Mouse (Mus musculus): ENCODE measurements around the gene Nfkbil1. TPM values are rescaled to one million over a fixed set of nuclear protein-coding genes. Genes with fewer than 3 reads are reported as not detected.

Gene Nfkbil1
- 5.2 and 7.0 TPM in 2 replicates for total RNA-seq (2017)

DNA sequence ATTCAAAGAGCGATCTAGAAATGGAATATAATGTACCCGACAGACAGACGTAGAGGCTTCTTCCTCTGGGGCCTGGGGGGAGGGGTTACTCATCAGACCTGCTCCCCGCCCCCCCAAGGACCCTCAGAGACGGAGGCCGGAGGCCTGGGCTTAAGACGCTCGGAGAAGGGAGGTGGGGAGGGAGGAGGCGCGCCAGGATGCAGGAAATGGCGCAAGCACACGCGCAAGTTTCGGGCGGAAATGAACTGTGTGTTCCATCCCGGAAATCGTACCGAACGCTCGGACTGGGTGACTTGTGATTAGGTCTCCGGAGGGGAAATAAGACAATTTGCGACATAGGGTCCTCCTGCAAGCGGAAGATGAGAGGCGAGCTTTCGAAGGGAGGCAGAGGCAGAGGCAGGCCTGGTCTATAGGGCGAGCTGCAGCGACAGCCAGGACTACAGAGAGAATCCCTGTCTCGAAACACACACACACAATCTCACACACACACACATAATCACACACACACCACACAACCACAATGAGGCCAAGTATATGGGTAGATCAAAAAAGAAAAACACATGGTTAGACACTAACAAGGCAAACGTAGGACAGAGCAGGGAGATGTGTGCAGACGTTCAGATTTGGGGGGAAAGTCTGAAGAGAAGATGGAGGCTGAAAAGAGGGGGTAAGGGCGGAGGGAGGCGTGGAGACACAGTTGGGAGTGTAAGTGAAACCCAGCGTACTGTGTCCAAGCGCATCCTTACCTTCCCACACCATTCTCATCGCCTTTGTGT lies at the start of gene Nfkbil1:
Gene Nfkbil1 (minus strand): TSS at position 179 of the 776 bp plus-strand sequence.
- ATAC-seq (replicated peaks; ENCODE audit: low read depth, poor library complexity, severe bottlenecking): peak; percentile 68

DNA sequence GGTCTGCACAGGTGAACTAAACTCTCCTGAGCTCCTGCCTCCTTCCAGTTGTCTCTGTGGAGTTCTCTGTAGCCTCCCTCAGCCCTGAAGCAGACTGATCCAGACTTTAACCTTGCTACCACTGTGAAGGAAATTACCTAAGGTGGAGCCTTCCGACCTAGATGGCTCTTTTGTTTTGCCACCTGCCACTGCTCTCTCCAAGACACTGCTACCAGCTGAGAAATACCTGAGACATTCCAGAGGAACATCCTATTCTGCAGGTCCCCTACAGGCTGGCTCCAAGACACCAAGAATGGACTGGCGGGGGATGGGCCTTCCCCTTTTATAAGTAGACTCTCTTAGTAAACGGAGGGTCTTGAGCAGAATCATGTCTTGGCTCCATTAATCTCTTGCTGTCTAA lies 44.7 kb upstream of the Nfkbil1 start:
- ATAC-seq (replicated peaks; ENCODE audit: low read depth, poor library complexity, severe bottlenecking): no peak

DNA sequence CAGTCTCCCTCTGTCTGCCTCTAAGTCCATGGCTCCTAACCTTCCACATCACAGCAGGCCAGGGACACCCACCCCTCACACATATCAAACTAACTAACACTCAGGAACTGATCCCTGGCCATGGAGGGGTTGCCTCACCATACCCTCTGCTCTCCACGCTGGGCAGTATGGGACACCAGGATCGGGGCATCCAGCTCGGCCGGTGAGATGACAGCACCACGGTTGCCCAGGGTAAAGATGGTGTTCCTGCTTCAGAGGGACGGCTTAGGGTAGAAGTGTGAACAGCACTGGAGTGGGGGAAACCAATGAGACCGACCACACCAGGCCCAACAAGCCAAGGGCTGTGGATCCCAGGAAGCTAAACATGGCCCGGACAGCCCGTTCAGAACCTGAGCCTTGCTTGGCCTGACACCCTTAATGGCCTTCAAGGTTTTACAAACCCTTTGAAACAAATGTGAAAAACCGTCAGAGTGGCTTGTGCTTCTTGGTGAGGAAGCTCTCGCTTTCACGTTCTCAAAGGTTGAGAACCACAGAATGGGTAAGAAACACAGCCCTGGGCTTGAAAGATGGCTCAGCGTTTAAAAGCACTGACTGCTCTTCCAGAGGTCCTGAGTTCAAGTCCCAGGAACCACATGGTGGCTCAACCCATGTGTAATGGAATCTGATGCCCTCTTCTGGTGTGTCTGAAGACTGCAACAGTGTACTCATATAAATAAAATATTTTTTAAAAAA lies 43.5 kb upstream of the Nfkbil1 start:
- ATAC-seq (replicated peaks; ENCODE audit: low read depth, poor library complexity, severe bottlenecking): no peak

DNA sequence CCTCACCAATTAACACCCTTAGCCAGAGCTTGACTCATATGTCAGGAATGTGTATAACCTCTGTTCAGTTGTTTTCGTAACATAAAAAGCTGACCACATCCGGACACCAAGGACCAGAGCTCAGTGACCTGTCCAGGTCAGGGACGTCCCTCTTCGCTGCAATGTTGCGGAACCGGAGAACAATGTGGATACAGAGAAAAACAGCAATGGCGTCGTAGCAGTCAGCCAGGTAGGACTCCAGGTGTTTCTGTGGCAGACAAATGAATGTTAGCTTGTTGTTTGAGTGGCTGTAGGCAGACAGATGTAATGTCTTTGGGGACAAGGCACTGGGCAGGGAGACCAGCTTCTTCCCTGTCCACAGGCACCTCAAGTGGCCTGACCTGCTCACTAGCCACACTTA lies 42.5 kb upstream of the Nfkbil1 start:
- no peak for ATAC-seq (replicated peaks; ENCODE audit: low read depth, poor library complexity, severe bottlenecking)

DNA sequence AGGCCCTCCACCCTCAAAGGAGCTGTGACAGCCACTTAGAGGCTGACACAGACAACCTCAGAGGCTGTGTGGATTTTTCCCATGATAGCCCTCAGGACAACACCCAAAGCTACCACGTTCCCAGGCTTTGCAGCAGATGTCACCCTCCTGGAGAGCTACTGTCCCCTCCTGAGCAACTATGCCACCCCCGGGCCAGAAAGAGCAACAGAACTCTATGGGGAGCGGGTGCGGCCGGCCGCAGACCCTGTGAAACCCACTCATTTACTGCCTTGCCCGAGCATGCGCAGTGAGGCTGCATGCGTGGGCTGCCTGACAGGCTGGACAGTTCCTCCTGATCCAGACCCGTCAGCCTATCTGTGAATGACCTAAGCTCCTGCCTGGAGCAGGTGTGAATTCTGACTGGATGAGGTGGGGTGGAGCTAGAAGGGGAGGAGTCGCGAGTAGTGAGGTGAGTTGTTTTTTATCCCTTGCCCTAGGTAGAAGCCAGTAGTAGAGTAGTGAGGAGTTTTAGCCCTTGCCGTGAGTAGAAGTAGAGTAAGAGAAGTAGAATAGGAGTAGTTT lies 40.8 kb upstream of the Nfkbil1 start:
- no peak for ATAC-seq (replicated peaks; ENCODE audit: low read depth, poor library complexity, severe bottlenecking)

DNA sequence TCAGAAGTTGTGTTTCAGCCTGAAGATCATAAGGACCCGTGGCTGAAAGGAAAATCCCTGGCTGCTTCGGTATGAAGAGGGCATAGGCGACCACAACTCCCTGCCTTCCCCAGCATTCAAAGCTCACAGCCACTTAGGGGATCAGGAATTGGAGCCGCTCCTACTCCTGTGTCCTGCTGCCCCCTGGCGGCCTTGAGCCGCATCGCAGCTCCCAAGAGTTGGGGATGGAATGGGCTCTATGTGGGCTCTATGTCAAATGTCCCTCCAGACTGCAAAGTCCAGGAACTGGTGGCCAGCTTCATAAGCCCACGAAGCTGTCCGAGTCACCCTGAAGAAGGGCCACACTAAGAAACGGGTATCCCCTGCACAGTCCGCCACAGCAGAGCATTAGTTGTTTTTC lies 39.2 kb upstream of the Nfkbil1 start:
- ATAC-seq (replicated peaks; ENCODE audit: low read depth, poor library complexity, severe bottlenecking): peak; percentile 87

DNA sequence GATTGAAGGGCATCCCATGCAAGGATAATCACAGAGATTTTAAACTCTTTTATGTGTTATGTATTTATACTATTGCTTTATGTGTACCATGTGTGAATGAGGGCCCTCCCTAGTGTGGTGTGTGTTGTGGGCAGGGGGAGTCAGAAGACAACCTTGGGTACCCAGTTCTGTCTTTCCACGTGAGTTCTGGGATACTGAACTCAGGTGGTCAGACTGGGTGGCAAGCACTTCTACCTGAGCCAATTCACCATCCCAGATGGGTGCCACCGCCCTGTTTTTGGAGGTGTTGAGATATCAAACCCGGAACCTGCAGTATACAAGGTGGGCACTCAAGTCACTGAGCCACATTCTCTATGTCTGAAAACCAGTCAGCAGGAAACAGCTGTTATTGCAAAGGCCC lies 36.7 kb upstream of the Nfkbil1 start:
- no peak for ATAC-seq (replicated peaks; ENCODE audit: low read depth, poor library complexity, severe bottlenecking)

DNA sequence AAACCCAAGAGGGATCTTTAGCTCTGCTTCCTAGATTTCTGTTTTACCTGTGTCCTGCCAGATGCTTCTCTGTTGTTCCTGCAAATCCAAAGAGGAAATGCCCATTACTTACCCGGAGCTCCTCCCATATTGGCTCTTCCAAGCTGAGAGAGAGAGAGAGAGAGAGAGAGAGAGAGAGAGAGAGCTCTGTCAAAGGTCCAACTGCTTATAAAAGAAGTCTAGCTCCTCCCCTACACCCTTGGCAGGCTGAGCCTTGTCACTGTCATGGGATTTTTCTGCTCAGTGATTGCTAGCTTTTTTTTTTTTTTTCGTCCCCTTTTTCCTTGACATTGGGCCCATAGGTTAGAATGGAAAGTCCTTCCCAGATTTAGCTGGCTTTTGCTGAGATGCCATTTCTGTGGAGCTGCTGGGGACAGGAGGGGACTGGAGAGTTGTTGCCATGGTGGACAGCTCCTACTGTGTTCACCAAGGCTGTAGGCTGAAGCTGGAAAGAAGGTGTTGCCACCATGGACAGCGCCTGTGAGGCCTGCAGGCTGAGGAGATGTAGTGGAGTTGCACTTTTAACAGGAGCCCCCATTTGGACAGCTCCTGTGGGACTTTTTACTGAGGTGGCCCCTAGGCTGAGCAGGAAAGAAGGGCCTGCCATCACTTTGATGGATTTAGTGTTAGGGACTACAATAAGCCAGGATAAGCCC lies 34.2 kb upstream of the Nfkbil1 start:
- ATAC-seq (replicated peaks; ENCODE audit: low read depth, poor library complexity, severe bottlenecking): peak; percentile 64

DNA sequence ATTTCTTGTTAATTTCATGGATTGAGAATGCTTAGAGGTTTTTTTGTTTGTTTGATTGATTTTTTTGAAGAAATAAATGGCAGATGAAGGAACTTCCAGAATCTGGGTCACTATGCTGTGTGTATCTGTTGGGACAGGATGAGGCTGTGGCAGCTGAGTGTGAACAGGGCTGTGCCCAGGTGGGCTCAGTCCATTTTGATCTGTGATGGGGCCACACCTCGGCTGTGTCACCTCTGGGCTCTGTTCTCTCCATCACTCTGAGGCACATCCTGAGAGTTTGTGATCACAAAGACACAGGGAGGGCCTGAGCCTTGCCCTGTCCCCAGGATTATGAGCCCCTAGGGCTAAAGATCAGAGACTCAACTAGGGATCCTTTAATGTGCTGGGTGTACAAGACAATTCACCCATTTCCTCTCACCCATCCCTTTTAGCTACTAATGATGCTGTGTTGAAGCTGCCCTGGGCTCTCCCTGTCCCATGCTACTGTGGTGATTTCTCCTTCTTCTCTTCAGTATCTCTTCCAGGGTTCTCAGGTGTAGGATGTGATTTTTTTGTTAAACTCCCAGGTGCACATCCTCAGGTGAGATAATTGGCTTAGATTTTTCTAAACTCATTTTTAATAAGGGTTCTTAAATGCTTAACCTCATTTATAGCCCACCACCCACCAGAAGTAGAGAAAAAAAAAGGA lies 32.0 kb upstream of the Nfkbil1 start:
- no peak for ATAC-seq (replicated peaks; ENCODE audit: low read depth, poor library complexity, severe bottlenecking)

DNA sequence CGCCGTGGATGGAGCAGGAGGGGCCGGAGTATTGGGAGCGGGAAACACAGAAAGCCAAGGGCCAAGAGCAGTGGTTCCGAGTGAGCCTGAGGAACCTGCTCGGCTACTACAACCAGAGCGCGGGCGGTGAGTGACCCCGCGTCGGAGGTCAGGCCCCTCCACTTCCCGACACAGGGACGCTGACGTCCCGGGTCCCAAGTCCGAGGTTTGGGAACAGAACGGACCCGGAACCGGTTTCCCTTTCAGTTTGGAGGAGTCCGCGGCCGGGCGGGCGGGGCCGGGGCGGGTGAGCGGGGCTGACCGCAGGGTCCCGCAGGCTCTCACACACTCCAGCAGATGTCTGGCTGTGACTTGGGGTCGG lies 27.9 kb upstream of the Nfkbil1 start:
- ATAC-seq (replicated peaks; ENCODE audit: low read depth, poor library complexity, severe bottlenecking): no peak

DNA sequence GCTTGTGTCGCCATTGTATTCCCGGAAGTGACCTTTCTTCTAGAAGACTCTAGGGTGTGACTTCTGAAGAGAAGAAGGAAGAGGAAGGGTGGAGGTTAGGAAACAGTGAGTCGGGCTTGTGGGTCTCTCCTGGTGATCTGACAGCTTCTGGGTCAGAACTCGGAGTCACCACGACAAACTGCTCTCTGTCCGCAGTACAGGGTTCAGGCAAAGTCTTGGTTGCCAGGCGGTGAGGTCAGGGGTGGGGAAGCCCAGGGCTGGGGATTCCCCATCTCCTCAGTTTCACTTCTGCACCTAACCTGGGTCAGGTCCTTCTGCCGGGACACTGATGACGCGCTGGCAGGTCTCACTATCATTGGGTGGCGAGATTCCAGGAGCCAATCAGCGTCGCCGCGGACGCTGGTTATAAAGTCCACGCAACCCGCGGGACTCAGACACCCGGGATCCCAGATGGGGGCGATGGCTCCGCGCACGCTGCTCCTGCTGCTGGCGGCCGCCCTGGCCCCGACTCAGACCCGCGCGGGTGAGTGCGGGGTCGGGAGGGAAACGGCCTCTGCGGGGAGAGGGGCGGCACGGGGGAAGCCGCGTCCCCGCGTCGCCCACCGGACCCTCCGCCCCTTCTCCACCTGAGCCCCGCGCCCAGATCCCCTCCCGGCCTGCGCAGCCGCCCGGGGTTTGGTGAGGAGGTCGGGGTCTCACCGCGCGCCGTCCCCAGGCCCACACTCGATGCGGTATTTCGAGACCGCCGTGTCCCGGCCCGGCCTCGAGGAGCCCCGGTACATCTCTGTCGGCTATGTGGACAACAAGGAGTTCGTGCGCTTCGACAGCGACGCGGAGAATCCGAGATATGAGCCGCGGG lies 27.3 kb upstream of the Nfkbil1 start, which contains the start of gene H2-D1:
Gene H2-D1 (plus strand): TSS at position 67 of the 859 bp plus-strand sequence.
- peak; percentile 79 for ATAC-seq (replicated peaks; ENCODE audit: low read depth, poor library complexity, severe bottlenecking)

DNA sequence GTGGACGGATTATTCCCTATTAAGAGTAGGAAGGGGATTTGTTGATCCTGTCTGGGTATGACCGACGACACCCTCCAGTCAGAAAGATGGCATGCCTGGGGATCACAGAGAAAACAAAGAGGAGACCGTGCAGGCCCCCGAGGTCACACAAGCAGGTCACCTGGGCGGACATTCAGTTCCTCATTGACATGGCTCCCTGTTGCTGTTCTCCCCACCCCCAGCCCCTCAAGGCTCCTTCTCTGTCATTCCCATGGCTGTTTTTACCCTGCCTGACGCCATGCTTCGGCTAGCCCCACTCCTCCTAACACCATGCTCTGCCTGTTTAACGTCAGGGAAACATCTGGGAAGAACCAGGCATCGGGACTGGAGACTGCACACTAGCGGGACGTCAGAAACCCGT lies 26.1 kb upstream of the Nfkbil1 start:
- no peak for ATAC-seq (replicated peaks; ENCODE audit: low read depth, poor library complexity, severe bottlenecking)

DNA sequence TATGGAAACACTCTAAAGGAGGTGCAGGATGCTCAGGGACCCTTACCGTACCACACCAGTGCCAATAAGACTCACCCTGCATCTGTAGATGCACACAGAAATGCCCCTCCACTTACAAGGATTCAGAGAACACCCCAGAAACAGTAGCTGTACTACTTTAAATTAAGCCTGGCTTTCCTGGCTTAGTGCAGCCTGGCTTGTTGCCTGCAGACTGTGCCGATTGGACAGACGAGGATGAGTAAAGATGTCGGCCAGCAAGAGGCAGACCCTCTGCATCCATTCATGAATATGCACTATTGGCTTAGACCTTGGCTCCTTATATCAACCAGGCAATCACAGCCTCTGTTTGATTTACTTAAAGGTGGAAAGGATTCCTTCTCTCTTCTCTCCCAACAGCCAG lies 24.0 kb upstream of the Nfkbil1 start:
- ATAC-seq (replicated peaks; ENCODE audit: low read depth, poor library complexity, severe bottlenecking): no peak

DNA sequence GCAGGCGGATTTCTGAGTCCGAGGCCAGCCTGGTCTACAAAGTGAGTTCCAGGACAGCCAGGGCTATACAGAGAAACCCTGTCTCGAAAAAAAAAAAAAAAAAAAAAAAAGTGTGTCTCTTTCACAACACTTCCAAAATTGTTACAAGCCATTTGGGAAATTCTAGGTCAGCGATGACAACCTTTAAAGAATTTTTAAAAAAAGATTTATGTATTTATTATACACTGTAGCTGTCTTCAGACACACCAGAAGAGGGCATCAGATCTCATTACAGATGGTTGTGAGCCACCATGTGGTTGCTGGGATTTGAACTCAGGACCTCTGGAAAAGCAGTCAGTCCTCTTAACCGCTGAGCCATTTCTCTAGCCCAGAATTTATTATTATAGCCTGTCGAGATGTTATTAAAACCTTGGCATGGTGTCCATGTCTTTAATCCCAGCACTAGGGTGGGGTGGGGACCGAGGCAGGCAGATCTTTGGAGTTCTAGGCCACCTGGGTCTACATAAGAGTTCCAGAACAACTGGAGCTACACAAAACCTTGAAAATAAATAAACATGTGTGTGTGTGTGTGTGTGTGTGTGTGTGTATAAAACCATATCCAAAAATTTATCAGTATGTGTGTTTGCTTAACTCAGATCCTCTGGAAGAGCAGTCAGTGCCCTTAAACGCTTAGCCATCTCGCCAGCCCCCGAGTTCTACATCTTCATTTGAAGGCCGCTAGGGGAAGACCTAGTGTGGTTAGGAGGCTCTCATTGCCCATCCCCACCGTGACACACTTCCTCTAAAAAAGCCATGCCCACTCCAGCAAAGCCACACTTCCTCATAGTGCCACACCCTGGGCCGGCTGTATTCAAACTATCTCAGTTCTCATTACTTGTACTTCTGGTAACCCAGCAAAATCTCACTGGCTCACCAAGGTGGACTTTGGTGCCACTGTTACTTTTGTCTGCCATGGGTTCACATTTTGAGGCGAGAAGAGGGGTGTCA lies 23.2 kb upstream of the Nfkbil1 start:
- peak; percentile 72 for ATAC-seq (replicated peaks; ENCODE audit: low read depth, poor library complexity, severe bottlenecking)

DNA sequence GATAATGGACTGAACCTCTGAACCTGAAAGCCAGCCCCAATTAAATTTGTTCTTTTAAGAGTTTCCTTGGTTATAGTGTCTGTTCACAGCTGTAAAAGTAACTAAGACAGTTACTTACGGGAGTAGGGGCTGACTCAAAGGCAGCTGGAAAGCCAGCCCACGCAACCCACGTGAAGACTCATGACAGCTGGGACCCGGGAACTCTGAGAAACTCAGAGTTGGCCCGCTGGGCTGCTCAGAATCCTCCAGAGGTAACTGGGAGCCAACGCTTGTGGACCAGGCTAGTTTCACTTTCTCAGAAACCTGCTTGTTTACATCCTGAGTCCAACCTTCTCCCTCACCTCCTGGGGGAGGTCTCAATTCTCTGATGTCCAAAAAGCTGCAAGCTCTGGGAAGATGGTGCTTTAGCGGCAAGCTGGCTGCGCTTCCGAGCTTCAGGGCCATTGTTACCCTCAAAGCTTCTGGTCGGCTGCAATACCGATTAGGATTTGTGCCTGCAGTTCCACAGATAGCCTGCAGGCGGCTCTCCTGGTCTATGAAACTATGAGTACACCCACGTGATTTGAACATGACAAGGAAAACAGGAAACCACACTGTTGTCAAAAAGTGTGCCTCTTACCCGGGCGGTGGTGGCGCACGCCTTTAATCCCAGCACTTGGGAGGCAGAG lies 22.4 kb upstream of the Nfkbil1 start:
- peak; percentile 40 for ATAC-seq (replicated peaks; ENCODE audit: low read depth, poor library complexity, severe bottlenecking)

DNA sequence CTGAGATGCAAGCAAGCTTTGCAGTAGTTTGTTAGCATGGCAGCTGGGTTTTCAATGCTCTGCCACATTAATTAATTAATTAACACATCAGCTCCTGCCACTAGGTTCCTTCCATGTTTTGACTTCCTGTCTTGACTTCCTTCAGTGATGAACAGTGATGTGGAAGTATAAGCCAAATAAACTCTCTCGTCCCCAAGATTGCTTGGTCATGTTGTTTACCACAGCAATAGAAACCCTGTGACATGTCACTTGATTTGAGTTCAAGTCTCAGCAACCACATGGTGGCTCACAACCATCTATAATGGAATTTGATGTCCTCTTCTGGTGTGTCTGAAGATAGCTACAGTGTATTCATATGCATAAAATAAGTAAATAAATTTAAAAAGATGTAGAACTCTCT lies 21.8 kb upstream of the Nfkbil1 start:
- no peak for ATAC-seq (replicated peaks; ENCODE audit: low read depth, poor library complexity, severe bottlenecking)

DNA sequence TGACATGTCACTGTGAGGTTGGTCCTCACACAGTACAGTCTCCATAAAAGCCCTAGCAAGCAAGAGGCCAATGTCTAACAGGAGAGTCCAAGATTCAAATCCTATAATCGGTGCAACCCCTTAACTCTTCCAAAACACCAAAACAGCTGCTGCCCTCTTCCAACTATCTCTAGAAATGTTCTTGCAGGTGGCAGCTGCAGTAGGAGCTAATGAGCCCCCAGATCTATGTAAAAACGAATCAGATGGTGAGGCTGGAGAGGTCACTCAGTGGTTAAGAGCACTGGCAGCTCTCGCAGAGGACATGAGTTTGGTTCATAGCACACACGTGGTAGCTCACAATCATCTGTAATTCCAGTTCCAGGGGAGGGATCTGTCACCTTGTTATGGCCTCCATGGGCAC lies 20.1 kb upstream of the Nfkbil1 start:
- no peak for ATAC-seq (replicated peaks; ENCODE audit: low read depth, poor library complexity, severe bottlenecking)

DNA sequence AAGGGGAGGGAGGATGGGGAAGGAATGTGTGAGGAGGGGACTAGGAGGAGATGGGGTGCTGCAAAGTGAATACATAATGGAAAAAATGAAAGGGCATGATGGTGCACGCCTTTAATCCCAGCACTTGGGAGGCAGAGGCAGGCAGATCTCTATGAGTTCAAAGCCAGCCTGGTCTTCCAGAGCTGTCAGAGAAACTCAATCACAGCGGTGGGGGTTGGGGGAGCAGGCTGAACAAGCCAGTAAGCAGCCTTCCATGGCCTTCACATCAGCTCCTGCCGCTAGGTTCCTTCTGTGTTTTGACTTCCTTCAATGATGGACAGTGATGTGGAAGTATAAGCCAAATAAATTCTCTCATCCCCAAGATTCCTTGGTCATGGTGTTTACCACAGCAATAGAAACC lies 19.7 kb upstream of the Nfkbil1 start:
- ATAC-seq (replicated peaks; ENCODE audit: low read depth, poor library complexity, severe bottlenecking): no peak

All from common myeloid progenitor, adult 5-6 weeks (primary cell).